Mouse (Mus musculus): Measurements from ENCODE around the gene Dner. TPM values are rescaled to one million over a fixed set of nuclear protein-coding genes. Genes with fewer than 3 reads are reported as not detected.

Dner gene
- polyA plus RNA-seq (2014; fragmentation: Nextera tagmentation; extraction: Ambion mirVana) = 28.1 and 29.1 TPM in 2 replicates

DNA sequence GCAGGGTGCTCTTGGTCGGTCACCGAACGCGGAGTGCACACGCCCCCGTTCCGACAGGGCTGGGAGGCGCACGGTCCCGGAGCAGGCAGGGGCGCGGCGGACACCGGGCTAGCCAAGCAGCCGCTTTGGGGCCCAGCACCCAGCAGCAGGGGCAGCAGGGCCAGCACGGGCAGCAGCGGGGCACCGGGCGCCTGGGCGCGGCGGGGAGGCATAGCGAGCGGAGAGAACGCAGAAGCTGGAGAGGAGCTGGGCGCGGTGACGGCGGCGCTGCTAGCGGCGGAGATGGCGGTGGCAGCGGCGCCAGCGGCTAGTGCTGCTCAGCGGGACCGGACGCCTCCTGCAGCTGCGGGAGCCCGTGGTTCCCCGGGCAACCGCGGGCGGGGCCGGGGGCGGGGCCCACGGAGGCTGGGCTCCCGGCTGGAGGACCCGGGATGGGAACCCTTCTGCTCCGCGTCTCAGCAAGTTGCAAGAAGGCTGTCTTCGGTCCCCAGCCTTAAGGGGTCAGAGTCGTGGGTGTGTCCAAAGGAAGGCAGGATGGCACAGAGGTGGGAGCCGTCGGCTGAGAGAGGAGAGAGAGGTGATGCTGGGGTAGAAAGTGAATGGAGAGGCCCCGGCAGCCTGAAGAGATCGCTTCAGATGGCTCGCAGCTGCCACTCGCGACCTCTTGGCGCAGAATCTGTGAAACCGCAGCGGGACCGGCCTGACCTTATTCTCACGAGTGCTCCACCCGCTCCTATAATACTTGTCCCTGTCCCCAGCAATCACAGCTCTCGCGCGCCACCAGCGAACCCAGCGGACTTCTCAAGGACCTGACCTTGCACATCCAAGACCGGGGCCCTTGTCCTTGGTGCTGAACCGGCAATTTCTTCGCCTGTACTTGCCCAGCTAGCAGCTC is at the start of gene Dner:
Gene Dner (minus strand): TSS at position 705 of the 895 bp plus-strand sequence.
- peak within 1 kb of the TSS; percentile 75 for H3K9ac ChIP-seq (ENCODE audit: low read length)
- peak within 1 kb of the TSS; percentile 64 for H3K27ac ChIP-seq (ENCODE audit: low read depth, low read length)
- peak within 1 kb of the TSS; percentile 68 for H3K4me3 ChIP-seq (ENCODE audit: low read depth, low read length)
- WGBS = under 1% methylated on average over 75 of the region's 75 CpGs
- H3K36me3 ChIP-seq (ENCODE audit: control insufficient read depth, insufficient read depth, low read length) = no peaks in the 10 kb centered on the region
- no peaks in the 10 kb centered on the region for H3K4me1 ChIP-seq (ENCODE audit: control insufficient read depth, insufficient read depth, low read length)
- peak; percentile 97 for DNase-seq (ENCODE audit: low spot score, missing footprints)
- peak; percentile 93 for ATAC-seq (ENCODE audit: low FRiP score)
- no peaks in the 10 kb centered on the region for H3K27me3 ChIP-seq (ENCODE audit: control insufficient read depth, insufficient read depth, low read length)
- peak within 1 kb of the TSS; percentile 86 for H3K4me2 ChIP-seq
- no peaks in the 10 kb centered on the region for H3K9me3 ChIP-seq (ENCODE audit: control insufficient read depth, low read length)

GRCm38 (mm10) chr1:84742156-84742555 is 46.1 kb upstream of the Dner start:
- H3K9me3 ChIP-seq (ENCODE audit: control insufficient read depth, low read length) = no peaks in the 10 kb centered on the region
- H3K27ac ChIP-seq (ENCODE audit: low read depth, low read length) = no peak overlapping the region
- DNase-seq (ENCODE audit: low spot score, missing footprints) (no peak), ATAC-seq (ENCODE audit: low FRiP score) (no peak)
- H3K4me2 ChIP-seq = no peak overlapping the region
- H3K4me3 ChIP-seq (ENCODE audit: low read depth, low read length) = no peak overlapping the region
- no peaks in the 10 kb centered on the region for H3K27me3 ChIP-seq (ENCODE audit: control insufficient read depth, insufficient read depth, low read length)
- no peaks in the 10 kb centered on the region for H3K4me1 ChIP-seq (ENCODE audit: control insufficient read depth, insufficient read depth, low read length)
- H3K9ac ChIP-seq (ENCODE audit: low read length) = no peak overlapping the region
- peaks cover 12% of the 10 kb centered on the region; the same call in 1 of the 2 replicates for H3K36me3 ChIP-seq (ENCODE audit: control insufficient read depth, insufficient read depth, low read length)
- WGBS = 90% methylated on average over 3 of the region's 3 CpGs

GRCm38 (mm10) chr1:84740080-84740479 is 44.1 kb upstream of the Dner start:
- H3K27ac ChIP-seq (ENCODE audit: low read depth, low read length) = no peak overlapping the region
- H3K4me2 ChIP-seq = no peak overlapping the region
- H3K4me3 ChIP-seq (ENCODE audit: low read depth, low read length) = no peak overlapping the region
- no peaks in the 10 kb centered on the region for H3K4me1 ChIP-seq (ENCODE audit: control insufficient read depth, insufficient read depth, low read length)
- H3K27me3 ChIP-seq (ENCODE audit: control insufficient read depth, insufficient read depth, low read length) = no peaks in the 10 kb centered on the region
- no peaks in the 10 kb centered on the region for H3K9me3 ChIP-seq (ENCODE audit: control insufficient read depth, low read length)
- ATAC-seq (ENCODE audit: low FRiP score) (no peak), DNase-seq (ENCODE audit: low spot score, missing footprints) (no peak)
- 80% methylated on average over 1 of the region's 1 CpGs for WGBS
- H3K9ac ChIP-seq (ENCODE audit: low read length) = no peak overlapping the region
- peaks cover 14% of the 10 kb centered on the region; the same call in 1 of the 2 replicates for H3K36me3 ChIP-seq (ENCODE audit: control insufficient read depth, insufficient read depth, low read length)

- peaks cover 14% of the 10 kb centered on the region; the same call in 1 of the 2 replicates for H3K36me3 ChIP-seq (ENCODE audit: control insufficient read depth, insufficient read depth, low read length)
- 50% methylated on average over 1 of the region's 1 CpGs for WGBS
These were observed 41.1 kb upstream of the Dner start for GRCm38 (mm10) chr1:84737097-84737496.

GRCm38 (mm10) chr1:84733799-84734198 is 37.8 kb upstream of the Dner start:
- Histone ChIP-seq H3K27ac (ENCODE audit: low read depth, low read length) (no peak overlapping the region), H3K4me3 (ENCODE audit: low read depth, low read length) (no peak overlapping the region), H3K4me1 (ENCODE audit: control insufficient read depth, insufficient read depth, low read length) (no peaks in the 10 kb centered on the region), H3K9ac (ENCODE audit: low read length) (no peak overlapping the region), H3K4me2 (no peak overlapping the region), H3K36me3 (ENCODE audit: control insufficient read depth, insufficient read depth, low read length) (peaks cover 2% of the 10 kb centered on the region; the same call in 1 of the 2 replicates), H3K9me3 (ENCODE audit: control insufficient read depth, low read length) (no peaks in the 10 kb centered on the region), H3K27me3 (ENCODE audit: control insufficient read depth, insufficient read depth, low read length) (no peaks in the 10 kb centered on the region)
- ATAC-seq (ENCODE audit: low FRiP score) (0 out of 2 replicates have a peak, but pooled peaks have one; percentile 22), DNase-seq (ENCODE audit: low spot score, missing footprints) (no peak)
- WGBS = 67% methylated on average over 3 of the region's 3 CpGs

More at GRCm38 (mm10) chr1:84737097-84737496, 41.1 kb upstream of the Dner start:
- Histone ChIP-seq H3K27me3 (ENCODE audit: control insufficient read depth, insufficient read depth, low read length) (no peaks in the 10 kb centered on the region), H3K4me3 (ENCODE audit: low read depth, low read length) (no peak overlapping the region), H3K4me2 (no peak overlapping the region), H3K27ac (ENCODE audit: low read depth, low read length) (no peak overlapping the region), H3K9me3 (ENCODE audit: control insufficient read depth, low read length) (no peaks in the 10 kb centered on the region), H3K9ac (ENCODE audit: low read length) (no peak overlapping the region), H3K4me1 (ENCODE audit: control insufficient read depth, insufficient read depth, low read length) (no peaks in the 10 kb centered on the region)
- no peak for ATAC-seq (ENCODE audit: low FRiP score)
- no peak for DNase-seq (ENCODE audit: low spot score, missing footprints)

GRCm38 (mm10) chr1:84731763-84732162 is 35.7 kb upstream of the Dner start:
- Histone ChIP-seq H3K4me3 (ENCODE audit: low read depth, low read length) (no peak overlapping the region), H3K27me3 (ENCODE audit: control insufficient read depth, insufficient read depth, low read length) (no peaks in the 10 kb centered on the region), H3K4me2 (no peak overlapping the region), H3K4me1 (ENCODE audit: control insufficient read depth, insufficient read depth, low read length) (no peaks in the 10 kb centered on the region), H3K36me3 (ENCODE audit: control insufficient read depth, insufficient read depth, low read length) (no peaks in the 10 kb centered on the region; the same call in 1 of the 2 replicates), H3K27ac (ENCODE audit: low read depth, low read length) (no peak overlapping the region), H3K9me3 (ENCODE audit: control insufficient read depth, low read length) (no peaks in the 10 kb centered on the region), H3K9ac (ENCODE audit: low read length) (no peak overlapping the region)
- DNase-seq (ENCODE audit: low spot score, missing footprints) (no peak), ATAC-seq (ENCODE audit: low FRiP score) (no peak)
- 73% methylated on average over 1 of the region's 1 CpGs for WGBS

DNA sequence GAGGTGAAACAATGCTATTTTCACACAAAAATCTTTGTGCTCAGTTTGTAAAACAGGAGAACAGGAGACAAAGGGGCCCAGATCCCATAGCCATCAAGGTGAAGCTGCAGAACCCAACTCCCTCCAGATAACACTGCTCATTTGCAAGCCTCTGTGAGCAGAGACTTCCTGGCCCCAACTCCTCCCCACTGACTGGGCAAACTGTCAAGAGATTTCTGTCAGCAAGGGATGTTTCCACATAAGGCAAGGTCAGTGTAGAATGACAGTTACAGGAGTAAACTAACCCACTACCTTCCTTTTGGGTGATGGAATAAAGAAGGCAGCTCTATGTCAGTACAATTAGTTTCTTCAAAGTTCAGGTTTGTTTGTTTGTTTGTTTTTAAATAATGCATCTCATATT is 26.8 kb upstream of the Dner start:
- H3K9ac ChIP-seq (ENCODE audit: low read length) = no peak overlapping the region
- no peak for DNase-seq (ENCODE audit: low spot score, missing footprints)
- H3K4me2 ChIP-seq = no peak overlapping the region
- no peaks in the 10 kb centered on the region for H3K27me3 ChIP-seq (ENCODE audit: control insufficient read depth, insufficient read depth, low read length)
- H3K4me3 ChIP-seq (ENCODE audit: low read depth, low read length) = no peak overlapping the region
- no peak overlapping the region for H3K27ac ChIP-seq (ENCODE audit: low read depth, low read length)
- no peaks in the 10 kb centered on the region for H3K4me1 ChIP-seq (ENCODE audit: control insufficient read depth, insufficient read depth, low read length)
- H3K36me3 ChIP-seq (ENCODE audit: control insufficient read depth, insufficient read depth, low read length) = peaks cover 9% of the 10 kb centered on the region; the same call in 1 of the 2 replicates
- no peaks in the 10 kb centered on the region for H3K9me3 ChIP-seq (ENCODE audit: control insufficient read depth, low read length)
- ATAC-seq (ENCODE audit: low FRiP score) = no peak

DNA sequence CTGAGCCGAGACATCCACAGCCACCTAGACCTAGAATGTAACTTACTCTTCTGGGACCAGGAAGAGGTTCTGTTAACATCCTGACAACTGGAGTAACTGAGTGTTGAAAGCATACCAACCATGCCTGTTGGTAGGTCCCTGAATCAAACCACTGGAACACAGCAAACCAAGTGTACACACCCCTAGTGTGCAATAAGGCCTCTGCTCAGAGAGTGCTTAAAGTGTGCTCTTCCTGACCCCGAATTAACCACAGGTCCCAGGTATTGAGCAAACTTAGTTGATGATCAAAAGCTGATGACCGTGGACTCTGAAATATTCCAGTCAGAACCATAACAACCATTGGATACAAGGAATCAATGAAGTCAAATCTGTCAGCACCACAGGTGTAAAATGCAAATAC is 26.4 kb upstream of the Dner start:
- no peak overlapping the region for H3K4me2 ChIP-seq
- no peak overlapping the region for H3K4me3 ChIP-seq (ENCODE audit: low read depth, low read length)
- no peak for DNase-seq (ENCODE audit: low spot score, missing footprints)
- H3K27me3 ChIP-seq (ENCODE audit: control insufficient read depth, insufficient read depth, low read length) = no peaks in the 10 kb centered on the region
- H3K36me3 ChIP-seq (ENCODE audit: control insufficient read depth, insufficient read depth, low read length) = peaks cover 9% of the 10 kb centered on the region; the same call in 1 of the 2 replicates
- no peaks in the 10 kb centered on the region for H3K4me1 ChIP-seq (ENCODE audit: control insufficient read depth, insufficient read depth, low read length)
- 96% methylated on average over 3 of the region's 3 CpGs for WGBS
- no peak overlapping the region for H3K9ac ChIP-seq (ENCODE audit: low read length)
- no peaks in the 10 kb centered on the region for H3K9me3 ChIP-seq (ENCODE audit: control insufficient read depth, low read length)
- no peak for ATAC-seq (ENCODE audit: low FRiP score)
- H3K27ac ChIP-seq (ENCODE audit: low read depth, low read length) = no peak overlapping the region

- Histone ChIP-seq H3K27ac (ENCODE audit: low read depth, low read length) (no peak overlapping the region), H3K27me3 (ENCODE audit: control insufficient read depth, insufficient read depth, low read length) (no peaks in the 10 kb centered on the region), H3K4me2 (no peak overlapping the region), H3K36me3 (ENCODE audit: control insufficient read depth, insufficient read depth, low read length) (peaks cover 9% of the 10 kb centered on the region; the same call in 1 of the 2 replicates), H3K9ac (ENCODE audit: low read length) (no peak overlapping the region), H3K9me3 (ENCODE audit: control insufficient read depth, low read length) (no peaks in the 10 kb centered on the region), H3K4me3 (ENCODE audit: low read depth, low read length) (no peak overlapping the region), H3K4me1 (ENCODE audit: control insufficient read depth, insufficient read depth, low read length) (no peaks in the 10 kb centered on the region)
- ATAC-seq (ENCODE audit: low FRiP score) (no peak), DNase-seq (ENCODE audit: low spot score, missing footprints) (no peak)
- 87% methylated on average over 3 of the region's 3 CpGs for WGBS
These were observed 25.9 kb upstream of the Dner start for GRCm38 (mm10) chr1:84721942-84722341.
